Mouse (Mus musculus): Measurements from ENCODE around the gene Bend6.

- TF ChIP-seq CTCF (IDR thresholded peaks at IDR 0.05; ENCODE audit: insufficient read depth, low read length) (no peak), POLR2A (IDR thresholded peaks at IDR 0.05; ENCODE audit: borderline replicate concordance, extremely low read depth, low read depth, low read length) (no peak)
Measured at GRCm38 (mm10) chr1:33876416-33876815, 31.2 kb downstream of the Bend6 start.

All from lung, adult 2 months (tissue).